Mouse (Mus musculus) WW6 (cell line): Measurements from ENCODE around the gene Lrig1.

Experiments
- DNase-seq: peaks from one replicate; pipeline ENCODE4 v3.0.0-alpha.2; 2013; ENCODE audit warnings: low read depth, low spot score

Gene Lrig1

GRCm38 (mm10) chr6:94648496-94648895, 51.5 kb downstream of the Lrig1 start:
- no peak for DNase-seq

GRCm38 (mm10) chr6:94647574-94648430, 52.2 kb downstream of the Lrig1 start:
- DNase-seq = peak; percentile 33

DNA sequence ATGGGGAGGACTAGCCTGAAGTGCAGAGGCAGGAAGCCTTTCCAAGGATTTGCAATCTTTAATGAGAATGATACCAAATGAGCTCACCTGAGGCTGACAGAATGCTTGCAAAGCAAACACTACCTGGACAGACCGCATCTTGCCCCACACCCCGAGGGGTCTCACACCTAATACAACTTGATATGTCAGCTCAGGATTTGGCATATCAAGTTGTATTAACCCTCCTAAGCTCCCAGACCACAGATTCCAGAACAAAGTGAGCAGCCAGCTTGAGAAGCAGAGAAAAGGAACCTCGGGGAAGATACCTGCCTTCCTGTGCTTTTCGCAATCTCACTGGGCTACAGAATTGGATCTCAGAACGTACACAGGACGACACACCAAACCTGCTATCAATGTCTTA, 53.1 kb downstream of the Lrig1 start:
- DNase-seq = no peak

DNA sequence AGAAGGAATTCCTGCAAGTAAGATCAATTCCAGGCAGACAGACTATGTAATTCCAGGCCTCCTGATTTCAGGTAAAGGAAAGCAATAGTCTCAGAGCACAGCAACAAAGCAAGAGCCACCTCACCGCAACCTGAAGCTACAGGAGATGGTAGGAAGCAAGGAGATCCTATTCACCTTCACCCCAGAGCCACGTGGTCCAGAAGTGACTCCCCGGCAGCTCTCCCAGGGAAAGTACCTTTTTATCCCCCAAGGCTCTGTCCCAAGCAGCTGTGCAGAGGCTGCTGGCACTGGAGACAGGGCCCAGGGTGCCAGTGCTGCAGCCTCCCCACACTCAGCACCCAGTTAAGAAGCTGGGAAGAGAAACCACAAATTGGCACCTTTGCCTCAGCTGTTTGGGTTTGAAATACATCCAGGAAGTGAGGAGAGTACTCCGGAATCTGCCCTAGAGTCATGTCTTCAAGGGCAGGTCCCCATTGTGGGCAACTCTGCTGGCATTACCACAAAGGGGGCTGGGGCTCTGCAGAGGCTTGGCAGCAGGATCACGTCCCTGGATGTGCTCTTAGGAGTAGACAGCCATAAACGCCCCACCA, 53.6 kb downstream of the Lrig1 start:
- DNase-seq = no peak

DNA sequence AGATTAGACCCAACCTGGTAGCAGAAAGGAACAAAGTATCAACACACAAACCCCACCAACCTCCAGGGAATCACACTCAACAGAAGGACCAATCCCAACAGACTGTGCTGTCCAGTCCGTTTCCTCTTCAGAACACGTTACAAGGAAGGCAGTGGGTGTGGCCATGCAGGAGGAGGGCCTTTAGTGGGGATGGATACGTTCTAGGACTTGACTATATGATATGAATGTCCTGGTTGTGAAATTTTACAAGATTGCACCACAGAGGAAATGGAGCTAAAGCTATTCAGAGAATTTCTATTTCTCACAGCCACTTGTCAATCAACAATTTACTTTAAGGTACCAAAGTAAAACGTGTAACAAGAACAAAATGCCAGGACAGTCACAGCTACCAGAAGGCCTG, 54.2 kb downstream of the Lrig1 start:
- DNase-seq = no peak

GRCm38 (mm10) chr6:94644641-94645040, 55.3 kb downstream of the Lrig1 start:
- no peak for DNase-seq

DNA sequence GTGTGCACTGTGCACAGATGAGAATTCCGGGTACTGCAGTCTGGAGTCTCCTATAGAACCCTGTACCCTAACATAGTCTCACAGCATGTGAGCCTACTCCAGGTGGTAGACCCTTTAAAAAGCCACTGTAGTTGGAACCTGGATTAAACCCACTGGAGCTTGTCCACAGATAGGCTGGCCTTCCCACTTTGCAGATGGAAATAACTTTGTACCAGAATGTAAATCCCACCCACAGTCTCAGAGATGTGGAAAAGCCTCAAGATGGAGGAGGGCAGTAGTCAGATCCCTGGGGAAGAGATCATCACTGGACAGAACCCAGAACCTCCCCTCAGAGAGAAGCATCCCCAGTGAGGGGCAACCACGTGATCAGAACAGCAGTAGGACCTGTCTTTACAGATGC, 56.0 kb downstream of the Lrig1 start:
- no peak for DNase-seq

DNA sequence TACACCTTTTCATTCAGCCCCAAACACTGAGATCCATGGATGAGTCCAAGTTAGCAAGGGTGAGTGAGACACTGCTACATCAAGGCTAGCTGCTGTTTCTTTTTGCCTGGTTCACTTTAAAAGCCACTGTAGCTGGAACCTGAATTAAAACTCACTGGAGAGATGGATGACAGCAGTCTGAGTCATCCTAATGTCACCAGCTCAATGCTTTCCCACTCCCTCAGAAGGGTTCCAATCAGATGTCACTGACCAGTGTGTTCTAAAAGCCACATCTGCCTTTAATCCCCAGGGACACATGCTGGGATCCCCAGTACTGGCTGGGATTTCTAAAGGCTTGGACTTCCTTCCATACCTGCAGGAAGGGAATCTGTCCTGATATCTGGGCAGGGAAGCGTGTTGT, 57.9 kb downstream of the Lrig1 start:
- DNase-seq = no peak

- no peak for DNase-seq
Observed at GRCm38 (mm10) chr6:94640297-94640696, 59.7 kb downstream of the Lrig1 start.

DNA sequence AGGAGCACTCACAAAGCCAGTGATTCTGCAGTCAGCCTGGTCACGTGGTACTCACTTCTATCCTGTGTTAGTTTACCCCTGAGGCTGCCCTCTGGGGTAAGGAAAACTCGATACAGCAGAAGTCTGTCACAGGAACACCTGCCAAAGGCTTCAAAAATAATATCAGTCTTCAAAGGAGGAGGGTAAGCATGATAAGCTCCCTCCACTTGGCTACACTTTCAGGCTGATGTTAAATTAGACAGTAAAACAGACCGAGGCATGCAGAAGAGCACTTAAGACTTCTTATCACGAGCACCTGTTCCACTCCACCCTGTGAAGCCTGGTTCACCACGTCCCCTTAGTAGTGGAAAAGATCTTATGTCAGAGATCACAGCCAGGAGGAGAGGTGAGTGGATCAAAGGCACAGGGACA, 62.9 kb downstream of the Lrig1 start:
- DNase-seq = no peak

DNA sequence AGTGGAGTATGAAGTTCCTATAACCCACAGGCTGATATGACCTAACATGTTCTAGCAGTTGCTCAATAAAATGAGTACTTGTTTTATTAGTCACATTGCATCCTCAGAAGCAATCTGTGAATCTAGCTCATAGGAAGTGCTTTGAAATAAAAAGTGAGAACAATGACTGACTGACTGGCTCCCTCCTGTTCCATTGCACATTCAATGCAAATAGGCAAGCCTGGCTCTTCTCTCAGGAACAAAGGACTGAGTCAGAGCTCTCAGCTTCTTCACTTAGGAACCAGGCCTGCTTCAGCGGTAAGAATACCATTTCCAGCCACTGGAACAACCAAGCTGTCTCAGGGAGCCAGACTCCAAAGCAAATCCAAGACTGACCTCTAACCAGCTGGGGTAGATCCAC, 64.6 kb downstream of the Lrig1 start:
- no peak for DNase-seq

DNA sequence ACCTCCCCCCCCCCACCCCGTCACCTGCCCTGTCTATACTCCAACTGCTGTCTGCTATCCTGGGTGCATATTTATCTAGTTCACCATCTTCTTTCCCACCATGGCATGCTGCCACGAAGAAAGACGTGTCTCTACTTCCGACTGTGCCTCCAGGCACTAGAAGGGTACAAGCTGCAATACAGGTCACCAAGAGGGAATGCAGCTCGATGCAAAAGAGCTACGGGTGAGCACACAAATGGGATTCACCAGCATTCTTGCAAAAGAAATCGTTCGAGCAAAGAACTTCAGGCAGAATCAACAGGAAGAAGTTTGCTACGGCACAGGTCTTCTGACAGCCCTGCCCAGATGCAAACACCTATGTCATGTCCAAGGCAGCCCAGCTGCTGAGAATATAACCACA, 65.2 kb downstream of the Lrig1 start:
- no peak for DNase-seq

- DNase-seq = no peak
Observed at GRCm38 (mm10) chr6:94634274-94634673, 65.7 kb downstream of the Lrig1 start.

GRCm38 (mm10) chr6:94631779-94632082, 68.2 kb downstream of the Lrig1 start:
- DNase-seq = no peak

- no peak for DNase-seq
Observed at GRCm38 (mm10) chr6:94631051-94631778, 68.7 kb downstream of the Lrig1 start.

DNA sequence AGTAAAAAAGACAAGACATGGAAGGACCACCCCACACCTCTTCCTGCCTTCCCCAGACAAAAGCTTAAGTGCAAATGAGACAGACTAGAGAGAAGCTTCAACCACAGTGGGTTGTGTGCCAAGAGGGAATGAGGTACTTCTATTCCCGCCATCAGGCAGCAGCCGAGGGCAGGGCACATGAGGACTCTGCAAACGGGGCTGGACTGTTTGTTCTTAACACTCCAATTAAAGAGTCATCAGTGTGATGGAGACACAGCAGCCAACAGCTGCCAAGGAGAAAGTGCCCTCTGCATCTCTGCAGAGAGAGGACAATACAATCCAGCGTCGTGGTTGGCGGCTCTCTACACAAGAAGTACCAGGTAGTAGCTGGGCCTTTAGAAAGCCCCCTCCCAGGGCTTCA, 71.2 kb downstream of the Lrig1 start:
- no peak for DNase-seq

GRCm38 (mm10) chr6:94627714-94628595, 72.0 kb downstream of the Lrig1 start:
- DNase-seq = no peak

DNA sequence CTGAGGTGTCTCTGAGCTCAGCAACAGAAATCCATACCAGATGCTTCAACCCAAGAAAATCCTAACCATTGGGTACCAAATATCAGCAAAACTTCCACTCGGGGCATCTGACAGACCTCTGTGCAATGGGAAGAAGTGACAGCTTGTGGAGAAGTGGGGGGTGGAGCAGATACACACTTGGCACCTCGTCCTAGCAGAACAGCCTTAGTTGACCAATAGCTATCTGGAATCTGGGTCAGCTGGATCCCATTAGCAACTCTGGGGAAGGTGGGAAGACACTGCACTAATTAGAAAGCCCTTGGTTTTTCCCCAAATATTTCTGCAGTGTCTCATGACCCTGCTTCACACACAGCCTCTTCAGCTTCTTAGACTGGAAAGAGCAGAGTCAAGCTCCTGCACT, 73.2 kb downstream of the Lrig1 start:
- no peak for DNase-seq

GRCm38 (mm10) chr6:94625896-94626295, 74.1 kb downstream of the Lrig1 start:
- DNase-seq = no peak

DNA sequence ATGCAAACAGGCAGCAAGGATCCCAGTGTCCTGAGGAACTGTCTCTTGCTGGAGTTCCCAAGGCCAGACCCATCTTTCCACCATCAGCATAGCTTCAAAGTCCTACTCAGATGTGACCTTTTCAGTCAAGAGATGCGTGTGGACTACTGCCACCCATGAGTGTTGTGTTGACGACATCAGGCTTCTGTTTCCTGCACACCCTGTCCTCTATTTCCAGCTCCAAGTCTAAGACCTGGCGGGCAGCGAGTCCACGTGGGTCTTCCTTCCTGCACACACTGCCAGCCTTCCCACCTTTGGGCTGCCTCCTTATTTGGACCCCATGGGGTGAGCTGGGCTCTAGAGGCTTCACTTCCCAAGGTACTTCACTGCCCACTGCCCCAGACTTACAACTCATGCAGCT, 75.4 kb downstream of the Lrig1 start:
- no peak for DNase-seq

DNA sequence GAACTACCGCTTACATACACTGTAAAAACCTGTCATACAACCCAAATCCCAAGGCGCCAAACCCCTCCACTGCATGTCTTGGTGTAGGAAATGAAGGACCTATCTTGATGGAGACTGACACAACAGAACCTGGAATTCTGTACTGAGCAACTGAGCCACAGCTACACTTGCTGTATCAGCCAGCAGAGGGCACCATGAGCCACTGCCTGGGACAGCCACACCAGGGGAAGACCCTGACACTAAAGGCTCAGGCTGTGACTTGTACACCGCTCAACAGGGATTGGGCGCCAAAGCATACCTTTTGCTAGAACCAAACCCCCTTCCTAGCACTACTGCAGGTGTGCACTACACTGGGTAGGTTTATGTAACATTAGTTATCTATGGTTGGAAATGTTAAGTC, 77.0 kb downstream of the Lrig1 start:
- peak; percentile 38 for DNase-seq

DNA sequence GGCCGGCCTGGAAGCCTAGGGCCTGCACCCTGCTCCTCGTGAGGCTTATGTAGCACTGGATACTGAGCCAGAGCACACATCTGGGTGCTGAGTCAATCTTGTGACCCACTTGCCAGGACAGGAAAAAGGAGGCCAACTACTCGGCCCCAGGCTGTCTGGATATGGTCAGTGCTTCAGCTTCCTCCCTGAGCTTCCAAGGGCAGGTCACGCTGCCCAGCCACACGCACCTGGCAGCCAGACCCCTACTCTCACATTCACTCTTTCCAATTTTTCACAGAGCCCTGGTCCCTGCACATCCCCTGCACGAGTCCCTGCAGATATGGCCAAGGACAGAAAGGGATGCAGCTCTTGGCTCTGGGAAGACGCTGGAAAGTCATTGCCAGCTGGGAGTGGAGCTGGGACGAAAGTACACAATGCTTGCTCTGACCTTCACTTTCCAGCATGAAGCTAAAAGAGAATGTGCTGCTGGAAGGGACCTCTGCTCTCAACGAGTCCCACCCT, 79.1 kb downstream of the Lrig1 start:
- DNase-seq = no peak
